Mouse (Mus musculus) embryonic facial prominence, embryonic 15.5 days (tissue): ENCODE results near the gene Insr. TPM values are rescaled to one million over a fixed set of nuclear protein-coding genes. Genes with fewer than 3 reads are reported as not detected.
A peak's percentile ranks its signal among the peaks of the same experiment; 100 is the strongest.

Source experiments
- ATAC-seq: fragments of 200-750 bp; cut with Nextera tagmentation; 2 replicates; pipeline ENCODE4 v1.8.0; 2017; ENCODE audit warnings: low read depth, moderate TSS enrichment; ENCODE audit not compliant: insufficient number of reproducible peaks, low FRiP score, low TSS enrichment
- H3K27ac ChIP-seq: fragments of 300-500 bp; sonication (generic); replicated peaks from 2 replicates; pipeline ENCODE4 v1.5.1; 2015; ENCODE audit warnings: mild to moderate bottlenecking, inconsistent platforms
- H3K27me3 ChIP-seq: fragments of 300-500 bp; sonication (generic); 2 replicates; pipeline ENCODE4 v1.6.1; 2015; ENCODE audit warnings: inconsistent platforms
- H3K36me3 ChIP-seq: fragments of 300-500 bp; sonication (generic); 2 replicates; pipeline ENCODE4 v1.6.1; 2015; ENCODE audit warnings: mild to moderate bottlenecking, inconsistent platforms
- H3K4me1 ChIP-seq: fragments of 300-500 bp; sonication (generic); 2 replicates; pipeline ENCODE4 v1.6.1; 2015; ENCODE audit warnings: inconsistent platforms
- H3K4me2 ChIP-seq: fragments of 300-500 bp; sonication (generic); replicated peaks from 2 replicates; pipeline ENCODE4 v1.6.1; 2015; ENCODE audit warnings: mild to moderate bottlenecking, inconsistent platforms
- H3K4me3 ChIP-seq: fragments of 300-500 bp; sonication (generic); replicated peaks from 2 replicates; pipeline ENCODE4 v1.5.1; 2015; ENCODE audit warnings: mild to moderate bottlenecking, inconsistent platforms
- H3K9ac ChIP-seq: fragments of 300-500 bp; sonication (generic); 2 replicates; pipeline ENCODE4 v1.6.1; 2015; ENCODE audit warnings: inconsistent platforms
- H3K9me3 ChIP-seq: fragments of 300-500 bp; sonication (generic); replicated peaks from 2 replicates; pipeline ENCODE4 v1.6.1; 2016; ENCODE audit warnings: inconsistent platforms
- WGBS: fragments of 180-500 bp; shearing (Covaris S2); methylation state at CpG from one replicate; pipeline ENCODE4 v1.1.7; 2015; 5-methylcytosine and 5-hydroxymethylcytosine counted together
- polyA plus RNA-seq: library from polyadenylated mRNA; unstranded; fragments of >200 nt; fragmentation: Nextera tagmentation; extraction: Ambion mirVana; gene quantifications from 2 replicates; pipeline ENCODE4 v1.2.1, GENCODE M21; 2015

The Insr gene
- polyA plus RNA-seq, 1 experiment from 2014 or later: 42.6 TPM

GRCm38 (mm10) chr8:3275189-3275588 lies 4.2 kb downstream of the Insr start:
- no peak for ATAC-seq
- H3K4me1 ChIP-seq: peaks cover 27% of the 10 kb centered on the region
- no peak overlapping the region for H3K27ac ChIP-seq
- 0 out of 2 replicates have a peak, but pooled peaks cover 5% of the 10 kb centered on the region for H3K36me3 ChIP-seq
- WGBS: 59% methylated on average over 5 of the region's 5 CpGs
- no peaks in the 10 kb centered on the region for H3K27me3 ChIP-seq
- no peak overlapping the region for H3K4me2 ChIP-seq
- H3K9ac ChIP-seq: no peak overlapping the region
- H3K4me3 ChIP-seq: no peak overlapping the region
- no peaks in the 10 kb centered on the region for H3K9me3 ChIP-seq

- no peak for ATAC-seq
- 86% methylated on average over 3 of the region's 3 CpGs for WGBS
Measured at GRCm38 (mm10) chr8:3273799-3274198, 5.6 kb downstream of the Insr start.

GRCm38 (mm10) chr8:3267449-3267761 lies 12.0 kb downstream of the Insr start:
- Histone ChIP-seq H3K9ac (no peak overlapping the region), H3K4me1 (0 out of 2 replicates have a peak, but pooled peaks cover 3% of the 10 kb centered on the region), H3K9me3 (no peaks in the 10 kb centered on the region), H3K36me3 (peaks cover 6% of the 10 kb centered on the region; the same call in 1 of the 2 replicates), H3K27me3 (no peaks in the 10 kb centered on the region), H3K4me2 (no peak overlapping the region), H3K27ac (no peak overlapping the region), H3K4me3 (no peak overlapping the region)
- ATAC-seq: no peak
- WGBS: 85% methylated on average over 3 of the region's 3 CpGs

More at GRCm38 (mm10) chr8:3273799-3274198, 5.6 kb downstream of the Insr start:
- Histone ChIP-seq H3K9ac (no peak overlapping the region), H3K36me3 (peaks cover 10% of the 10 kb centered on the region; the same call in 1 of the 2 replicates), H3K27ac (no peak overlapping the region), H3K27me3 (no peaks in the 10 kb centered on the region), H3K4me2 (no peak overlapping the region), H3K4me1 (peaks cover 22% of the 10 kb centered on the region), H3K9me3 (no peaks in the 10 kb centered on the region), H3K4me3 (no peak overlapping the region)

GRCm38 (mm10) chr8:3266686-3267448 lies 12.6 kb downstream of the Insr start:
- H3K4me3 ChIP-seq: no peak overlapping the region
- H3K4me2 ChIP-seq: no peak overlapping the region
- H3K9me3 ChIP-seq: no peaks in the 10 kb centered on the region
- H3K36me3 ChIP-seq: peaks cover 6% of the 10 kb centered on the region; the same call in 1 of the 2 replicates
- 65% methylated on average over 6 of the region's 6 CpGs for WGBS
- H3K4me1 ChIP-seq: 0 out of 2 replicates have a peak, but pooled peaks cover 3% of the 10 kb centered on the region
- no peaks in the 10 kb centered on the region for H3K27me3 ChIP-seq
- no peak overlapping the region for H3K27ac ChIP-seq
- ATAC-seq: no peak
- no peak overlapping the region for H3K9ac ChIP-seq

- no peak for ATAC-seq
- Histone ChIP-seq H3K4me3 (no peak overlapping the region), H3K9ac (no peak overlapping the region), H3K4me1 (0 out of 2 replicates have a peak, but pooled peaks cover 10% of the 10 kb centered on the region), H3K4me2 (no peak overlapping the region), H3K27me3 (no peaks in the 10 kb centered on the region), H3K27ac (no peak overlapping the region), H3K36me3 (peaks cover 6% of the 10 kb centered on the region; the same call in 1 of the 2 replicates), H3K9me3 (no peaks in the 10 kb centered on the region)
- 61% methylated on average over 3 of the region's 3 CpGs for WGBS
Measured at GRCm38 (mm10) chr8:3265182-3265581, 14.2 kb downstream of the Insr start.

- H3K9me3 ChIP-seq: no peaks in the 10 kb centered on the region
- H3K9ac ChIP-seq: no peak overlapping the region
- H3K4me3 ChIP-seq: no peak overlapping the region
- WGBS: 75% methylated on average over 3 of the region's 3 CpGs
- peaks cover 12% of the 10 kb centered on the region for H3K36me3 ChIP-seq
- no peak overlapping the region for H3K4me2 ChIP-seq
- ATAC-seq: no peak
- no peaks in the 10 kb centered on the region for H3K27me3 ChIP-seq
- H3K4me1 ChIP-seq: 0 out of 2 replicates have a peak, but pooled peaks cover 13% of the 10 kb centered on the region
- H3K27ac ChIP-seq: no peak overlapping the region
Measured at GRCm38 (mm10) chr8:3262779-3263178, 16.6 kb downstream of the Insr start.

GRCm38 (mm10) chr8:3261101-3261500 lies 18.3 kb downstream of the Insr start:
- H3K9ac ChIP-seq: no peak overlapping the region
- no peak overlapping the region for H3K4me2 ChIP-seq
- ATAC-seq: no peak
- no peak overlapping the region for H3K4me3 ChIP-seq
- H3K36me3 ChIP-seq: peaks cover 20% of the 10 kb centered on the region
- H3K9me3 ChIP-seq: no peaks in the 10 kb centered on the region
- H3K27me3 ChIP-seq: no peaks in the 10 kb centered on the region
- 89% methylated on average over 5 of the region's 5 CpGs for WGBS
- H3K27ac ChIP-seq: no peak overlapping the region
- 0 out of 2 replicates have a peak, but pooled peaks cover 13% of the 10 kb centered on the region for H3K4me1 ChIP-seq

- peaks cover 20% of the 10 kb centered on the region for H3K36me3 ChIP-seq
- 0 out of 2 replicates have a peak, but pooled peaks cover 9% of the 10 kb centered on the region for H3K4me1 ChIP-seq
- H3K4me2 ChIP-seq: no peak overlapping the region
- WGBS: 60% methylated on average over 9 of the region's 9 CpGs
- no peak overlapping the region for H3K9ac ChIP-seq
- H3K27ac ChIP-seq: no peak overlapping the region
- ATAC-seq: peak; percentile 44
- H3K4me3 ChIP-seq: no peak overlapping the region
- no peaks in the 10 kb centered on the region for H3K27me3 ChIP-seq
- H3K9me3 ChIP-seq: no peaks in the 10 kb centered on the region
Measured at GRCm38 (mm10) chr8:3260127-3260811, 19.1 kb downstream of the Insr start.

GRCm38 (mm10) chr8:3256147-3256940 lies 23.1 kb downstream of the Insr start:
- WGBS: 96% methylated on average over 5 of the region's 5 CpGs
- Histone ChIP-seq H3K27ac (no peak overlapping the region), H3K36me3 (peaks cover 33% of the 10 kb centered on the region), H3K4me3 (no peak overlapping the region), H3K4me1 (0 out of 2 replicates have a peak, but pooled peaks cover 9% of the 10 kb centered on the region), H3K9ac (no peak overlapping the region), H3K4me2 (no peak overlapping the region), H3K27me3 (no peaks in the 10 kb centered on the region), H3K9me3 (no peaks in the 10 kb centered on the region)
- no peak for ATAC-seq

GRCm38 (mm10) chr8:3255321-3255720 lies 24.1 kb downstream of the Insr start:
- Histone ChIP-seq H3K4me3 (no peak overlapping the region), H3K27me3 (no peaks in the 10 kb centered on the region), H3K9ac (no peak overlapping the region), H3K36me3 (peaks cover 33% of the 10 kb centered on the region), H3K4me1 (0 out of 2 replicates have a peak, but pooled peaks cover 4% of the 10 kb centered on the region), H3K4me2 (no peak overlapping the region), H3K9me3 (no peaks in the 10 kb centered on the region), H3K27ac (no peak overlapping the region)
- 56% methylated on average over 1 of the region's 1 CpGs for WGBS
- no peak for ATAC-seq

GRCm38 (mm10) chr8:3253179-3253578 lies 26.2 kb downstream of the Insr start:
- no peaks in the 10 kb centered on the region for H3K9me3 ChIP-seq
- H3K4me1 ChIP-seq: no peaks in the 10 kb centered on the region
- H3K4me3 ChIP-seq: no peak overlapping the region
- no peak overlapping the region for H3K9ac ChIP-seq
- no peak overlapping the region for H3K27ac ChIP-seq
- 76% methylated on average over 4 of the region's 4 CpGs for whole genome bisulfite sequencing
- H3K27me3 ChIP-seq: no peaks in the 10 kb centered on the region
- H3K36me3 ChIP-seq: peaks cover 29% of the 10 kb centered on the region
- H3K4me2 ChIP-seq: no peak overlapping the region
- ATAC-seq: no peak
